Mouse (Mus musculus) gastrocnemius, adult 2 months (tissue): ENCODE measurements around the gene Sat2. TPM values are rescaled to one million over a fixed set of nuclear protein-coding genes. Genes with fewer than 3 reads are reported as not detected.

Experiments used
- DNase-seq: peaks from one replicate; pipeline ENCODE4 v3.0.0; 2022
- H3K27ac ChIP-seq: fragments of 200-600 bp; 2 replicates; pipeline ENCODE4 v1.8.1; 2022; ENCODE audit warnings: mild to moderate bottlenecking
- H3K4me3 ChIP-seq: fragments of 200-600 bp; 2 replicates; pipeline ENCODE4 v1.8.1; 2022; ENCODE audit warnings: mild to moderate bottlenecking, moderate library complexity
- CTCF ChIP-seq: fragments of 200-600 bp; IDR thresholded peaks from 2 replicates; pipeline ENCODE4 v1.8.1; 2022; ENCODE audit warnings: antibody characterized with exemption, mild to moderate bottlenecking, moderate library complexity
- intact Hi-C: fragments of 180-260 bp; cut with DNase I; formaldehyde crosslinking; loops from one replicate; pipeline ENCODE4 v1.15.1; 2025
- total RNA-seq, 2 experiments: library from RNA; stranded (reverse); gene quantifications; 2 replicates each; pipeline ENCODE4 v1.2.3; 2021

The Sat2 gene
- total RNA-seq, 2 experiments from 2014 or later, result 2.6 to 3.2 TPM

DNA sequence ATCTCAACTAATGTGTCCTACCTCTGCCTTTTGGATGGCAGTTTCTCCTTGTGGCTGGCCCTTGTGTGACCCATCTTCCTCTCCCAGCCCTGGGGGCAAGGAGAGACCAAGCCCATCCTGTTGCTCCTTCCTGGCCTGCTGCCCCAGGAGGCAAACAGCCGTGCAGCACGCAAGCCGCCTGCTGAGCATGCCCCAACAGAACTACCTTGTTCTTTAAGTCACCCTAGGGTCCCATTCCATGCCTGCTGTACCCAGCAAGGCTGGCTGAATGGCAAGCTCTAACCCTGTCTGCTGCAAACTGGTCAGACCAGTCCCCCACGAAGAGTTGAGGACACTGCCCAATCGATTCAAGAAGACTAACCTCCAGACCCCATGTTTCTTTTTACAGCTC, 34.2 kb downstream of the Sat2 start:
- Histone ChIP-seq H3K27ac (no peak overlapping the region), H3K4me3 (no peak overlapping the region)
- no peak for TF ChIP-seq CTCF
- DNase-seq, result no peak
- intact Hi-C loops, result loop anchor here (2.0 kb wide), 1 partner anchor 27 kb away; no protein-coding TSS in a partner anchor

DNA sequence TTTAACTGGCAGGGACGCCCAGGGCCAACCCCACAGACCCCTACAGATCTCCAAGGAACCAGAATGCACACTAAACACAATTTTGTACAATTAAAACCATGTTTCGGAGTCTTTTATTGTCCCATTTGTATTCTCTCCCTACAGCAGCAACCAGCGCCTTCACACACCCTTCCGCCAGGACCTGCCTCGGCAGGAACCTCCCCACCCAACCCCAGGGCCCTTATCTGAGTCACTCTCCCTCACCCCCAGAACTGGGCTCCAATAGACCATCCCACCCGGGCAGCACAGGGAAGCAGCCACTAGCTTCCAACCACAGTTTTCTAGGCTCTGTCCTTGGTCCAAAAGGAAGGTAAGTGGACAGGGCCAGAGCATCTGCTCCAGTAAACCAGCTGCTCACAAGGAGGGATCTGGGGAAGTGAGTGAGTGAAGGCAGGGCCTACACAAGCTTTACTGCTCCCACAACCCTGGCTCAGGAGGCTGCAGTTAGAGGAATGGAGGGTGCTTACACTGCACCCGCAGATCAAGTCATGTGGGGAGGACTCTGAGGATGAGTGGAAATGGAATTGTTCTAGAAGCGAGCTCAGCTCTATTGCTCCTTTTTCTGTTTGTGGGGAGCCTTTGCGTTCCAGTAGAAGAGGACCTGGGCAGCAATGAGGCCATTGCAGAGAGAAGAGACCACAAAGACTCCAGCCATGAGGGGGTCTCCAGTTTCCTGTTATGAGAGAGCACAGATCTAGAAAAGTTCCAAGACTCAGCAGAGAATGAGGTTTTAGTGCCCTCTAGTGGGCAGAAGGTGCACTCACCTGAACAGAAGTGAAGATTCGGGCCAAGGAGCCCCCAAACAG, 35.0 kb downstream of the Sat2 start:
- peak overlapping the region; percentile 38; the same call in 1 of the 2 replicates for H3K27ac ChIP-seq
- intact Hi-C loops, result loop anchor here (2.0 kb wide), 1 partner anchor 28 kb away; no protein-coding TSS in a partner anchor
- no peak overlapping the region for H3K4me3 ChIP-seq
- peak; percentile 43 for DNase-seq
- TF ChIP-seq CTCF, result peak; percentile 90

DNA sequence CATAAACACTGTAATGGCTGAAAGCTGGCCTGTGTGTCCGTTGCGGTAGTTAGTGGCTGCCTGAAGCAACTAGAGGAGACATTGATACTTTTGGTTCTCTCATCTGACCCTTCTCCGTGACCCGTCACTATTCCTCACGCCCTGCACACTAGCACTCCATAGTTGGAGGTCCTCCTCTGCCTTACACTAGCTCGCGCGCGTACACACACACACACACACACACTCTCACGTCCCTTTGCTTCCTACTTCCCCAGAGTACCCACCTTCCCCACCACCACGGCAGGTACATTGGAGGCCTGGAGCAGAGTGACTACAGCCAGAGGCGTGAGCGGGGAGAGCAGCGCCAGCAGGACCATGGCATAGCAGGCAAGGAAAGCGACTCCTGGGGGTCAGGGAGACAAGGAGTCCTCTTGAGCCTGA, 35.6 kb downstream of the Sat2 start:
- intact Hi-C loops, result loop anchor here (2.0 kb wide), 1 partner anchor 29 kb away; no protein-coding TSS in a partner anchor
- Histone ChIP-seq H3K4me3 (no peak overlapping the region), H3K27ac (no peak overlapping the region)
- no peak for DNase-seq
- TF ChIP-seq CTCF, result no peak

DNA sequence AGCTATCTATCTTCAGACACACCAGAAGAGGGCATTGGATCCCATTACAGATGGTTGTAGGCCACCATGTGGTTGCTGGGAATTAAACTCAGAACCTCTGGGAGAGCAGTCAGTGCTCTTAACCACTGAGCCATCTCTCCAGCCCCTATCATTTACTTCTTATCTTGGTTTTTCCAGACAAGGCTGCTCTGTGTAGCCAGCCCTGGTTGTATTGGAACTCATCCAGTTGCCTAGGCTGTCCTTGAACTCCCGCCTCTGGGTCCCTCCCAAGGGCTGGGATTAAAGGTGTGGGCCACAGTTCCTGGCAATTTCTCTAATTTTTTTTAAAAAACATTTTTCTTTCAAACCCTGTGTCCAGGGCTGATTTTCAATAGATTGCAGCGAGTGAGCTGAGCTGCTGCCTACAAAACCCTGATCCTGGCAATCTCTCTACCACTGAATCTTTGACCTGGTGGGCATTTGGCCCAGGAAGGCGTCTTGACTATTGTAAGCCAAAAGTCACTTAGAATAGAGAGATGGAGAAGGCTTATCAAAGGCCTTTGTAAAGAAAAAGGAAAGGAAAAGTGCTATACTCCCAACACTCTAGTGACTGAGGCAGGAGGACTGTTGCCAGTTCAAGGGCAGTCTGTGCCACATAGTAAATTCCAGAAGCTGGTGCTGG, 39.5 kb downstream of the Sat2 start:
- peak overlapping the region; percentile 88 for H3K4me3 ChIP-seq
- peak overlapping the region; percentile 97 for H3K27ac ChIP-seq
- intact Hi-C loops, result loop anchor here (10.0 kb wide), 1 partner anchor 333 kb away; the partner anchor contains the start of genes Gabarap and Phf23
- no peak for TF ChIP-seq CTCF
- DNase-seq, result no peak

DNA sequence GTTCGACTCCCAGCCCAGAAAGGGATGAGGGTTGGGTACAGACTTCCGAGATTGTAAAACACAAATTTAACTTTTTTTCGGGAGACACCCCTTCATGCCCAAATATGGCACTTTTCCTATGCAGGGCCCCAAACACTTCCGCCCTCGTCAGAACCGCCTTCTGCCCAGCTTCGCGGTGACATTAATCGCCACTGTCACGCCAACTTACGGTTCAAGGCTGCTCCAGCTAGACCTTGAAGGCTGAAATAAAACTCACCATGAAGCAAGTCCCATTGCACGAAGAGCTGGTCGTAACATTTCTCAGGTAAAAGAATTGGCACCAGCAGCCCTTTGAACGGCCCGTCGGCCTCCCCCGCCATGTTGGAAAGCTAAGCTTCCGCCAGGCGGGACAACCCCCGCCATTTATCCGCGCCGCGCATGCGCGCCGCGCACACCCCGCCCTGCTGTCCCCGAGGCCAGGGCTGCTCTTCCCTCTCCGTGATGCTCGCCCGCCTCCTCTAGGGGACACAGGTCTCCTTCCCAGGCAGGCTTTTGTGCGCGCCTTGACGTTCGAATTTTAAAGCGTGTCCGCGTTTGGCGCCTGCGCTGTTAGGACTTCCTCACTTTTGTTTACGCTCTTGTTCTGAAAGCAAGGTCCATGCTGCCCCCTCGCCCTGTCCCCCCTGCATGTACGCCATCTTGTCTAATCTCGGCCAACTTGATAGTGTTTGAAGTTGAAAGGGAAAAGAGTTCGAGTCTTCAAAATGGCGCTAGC, 40.6 kb downstream of the Sat2 start, which contains the start of gene Mpdu1:
TSS of gene Mpdu1 (minus strand) at position 430 of the 754 bp plus-strand sequence.
- peak within 1 kb of the TSS; percentile 97 for H3K27ac ChIP-seq
- DNase-seq, result peak; percentile 95
- peak within 1 kb of the TSS; percentile 88 for H3K4me3 ChIP-seq
- intact Hi-C loops, result loop anchor here (2.0 to 10.0 kb wide), 2 partner anchors 82 to 332 kb away; partner anchors contain the start of genes Gabarap, Phf23, Trp53 and Wrap53
- TF ChIP-seq CTCF, result peak; percentile 41

DNA sequence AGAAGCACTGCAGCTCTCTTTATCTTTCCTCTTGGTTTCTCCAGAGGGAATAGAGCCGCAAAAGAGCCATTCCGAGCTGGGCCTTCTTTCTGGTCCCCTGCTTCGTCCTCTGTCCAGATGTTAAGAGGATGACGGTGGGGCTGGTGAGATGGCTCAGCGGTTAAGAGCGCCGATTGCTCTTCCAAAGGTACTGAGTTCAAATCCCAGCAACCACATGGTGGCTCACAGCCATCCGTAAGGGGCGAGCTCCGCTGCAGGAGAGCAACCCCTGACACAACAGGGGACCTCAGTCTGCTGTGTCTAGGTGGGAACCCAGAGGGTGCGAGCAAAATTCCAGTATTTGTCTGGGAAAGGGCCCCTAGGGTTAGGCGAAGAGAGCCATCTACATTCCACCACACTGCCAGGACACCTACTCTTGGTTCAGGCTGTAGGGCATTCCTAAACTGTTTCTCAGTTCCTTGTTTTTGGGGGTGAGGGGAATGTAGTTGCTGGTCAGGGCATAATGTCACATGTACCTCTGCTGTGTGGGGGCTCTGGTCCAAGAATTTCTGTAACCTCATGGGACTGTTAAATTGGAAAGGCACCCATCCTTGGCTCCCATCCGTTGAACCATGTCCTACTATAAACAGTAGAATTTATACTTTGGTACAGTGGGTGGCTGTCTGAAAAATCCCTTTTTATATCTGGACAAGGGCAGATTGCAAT, 41.3 kb downstream of the Sat2 start:
- peak; percentile 45 for DNase-seq
- Histone ChIP-seq H3K27ac (peak overlapping the region; percentile 97), H3K4me3 (peak overlapping the region; percentile 88)
- intact Hi-C loops, result loop anchor here (2.0 to 10.0 kb wide), 2 partner anchors 82 to 332 kb away; partner anchors contain the start of genes Gabarap, Phf23, Trp53 and Wrap53
- TF ChIP-seq CTCF, result no peak

DNA sequence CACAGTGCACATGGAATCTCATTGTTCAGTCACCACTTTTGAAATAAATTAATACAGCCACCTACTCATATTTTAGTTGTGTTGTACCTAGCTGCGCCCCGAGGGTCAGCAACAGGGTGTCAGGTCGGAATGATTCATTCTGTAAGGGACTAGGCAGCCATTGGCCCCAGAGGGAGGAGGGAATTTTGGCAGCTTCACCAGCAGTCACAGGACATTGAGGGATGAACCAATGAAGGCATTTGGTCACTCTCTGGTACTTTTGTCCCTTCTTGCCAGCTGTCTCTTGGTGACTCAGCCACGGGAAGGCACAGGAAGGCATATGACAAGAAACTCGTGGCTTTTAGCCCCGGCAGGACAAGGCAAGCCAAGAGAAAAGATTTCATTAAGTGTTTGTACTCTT, 42.0 kb downstream of the Sat2 start:
- no peak overlapping the region; the same call in 1 of the 2 replicates for H3K4me3 ChIP-seq
- H3K27ac ChIP-seq, result peak overlapping the region; percentile 97
- intact Hi-C loops, result loop anchor here (2.0 to 10.0 kb wide), 2 partner anchors 83 to 331 kb away; partner anchors contain the start of genes Gabarap, Phf23, Trp53 and Wrap53
- TF ChIP-seq CTCF, result no peak
- DNase-seq, result peak; percentile 34

DNA sequence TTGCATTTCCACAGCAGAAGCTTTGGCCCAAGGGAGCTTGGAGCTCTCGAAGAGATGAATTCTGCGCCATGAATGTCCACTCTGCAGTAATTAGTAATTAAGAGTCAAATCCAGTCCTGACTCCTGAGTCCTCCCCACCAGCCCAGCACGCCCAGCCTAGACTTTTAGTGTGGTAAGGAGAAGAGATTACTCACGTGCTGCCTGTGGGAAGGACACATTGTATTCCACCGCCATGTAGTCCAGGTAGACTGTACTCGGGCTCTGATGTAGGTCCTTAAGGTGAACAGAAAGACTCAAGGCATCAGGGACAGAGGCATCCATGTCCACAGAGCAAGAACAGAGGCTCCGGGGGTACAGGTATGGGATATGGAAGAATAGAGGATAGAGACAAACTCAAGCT, 43.0 kb downstream of the Sat2 start:
- TF ChIP-seq CTCF, result no peak
- H3K27ac ChIP-seq, result peak overlapping the region; percentile 97
- no peak for DNase-seq
- H3K4me3 ChIP-seq, result 0 out of 2 replicates have a peak overlapping the region, but pooled peaks have one; percentile 41
- intact Hi-C loops, result loop anchor here (10.0 kb wide), 1 partner anchor 330 kb away; the partner anchor contains the start of genes Gabarap and Phf23

DNA sequence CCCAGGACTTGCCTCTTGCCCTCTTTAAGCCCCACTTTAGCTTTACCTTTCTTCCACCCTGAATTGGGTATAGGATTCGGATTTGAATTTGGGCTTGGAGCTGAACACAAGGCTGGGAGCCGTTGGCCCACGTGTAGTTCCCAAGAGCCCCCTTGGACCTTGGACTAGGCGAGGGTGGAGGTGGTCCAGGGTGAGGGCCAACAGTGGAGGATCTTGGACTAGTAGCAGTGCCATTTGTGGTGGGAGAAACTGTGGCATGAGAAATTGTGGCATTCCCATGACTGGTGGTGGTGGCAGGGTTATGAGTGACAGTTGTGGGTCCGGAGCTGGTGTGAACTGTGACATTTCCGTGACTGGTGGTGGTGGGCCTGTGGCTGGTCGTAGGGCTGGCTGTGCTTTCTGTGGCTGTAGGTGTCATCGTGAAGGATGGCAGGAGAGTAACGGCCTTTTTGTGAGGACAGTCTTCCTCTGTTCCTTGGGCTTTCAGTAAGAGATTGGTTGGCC, 43.7 kb downstream of the Sat2 start:
- peak overlapping the region; percentile 16; the same call in 1 of the 2 replicates for H3K27ac ChIP-seq
- intact Hi-C loops, result loop anchor here (10.0 kb wide), 1 partner anchor 329 kb away; the partner anchor contains the start of genes Gabarap and Phf23
- DNase-seq, result no peak

DNA sequence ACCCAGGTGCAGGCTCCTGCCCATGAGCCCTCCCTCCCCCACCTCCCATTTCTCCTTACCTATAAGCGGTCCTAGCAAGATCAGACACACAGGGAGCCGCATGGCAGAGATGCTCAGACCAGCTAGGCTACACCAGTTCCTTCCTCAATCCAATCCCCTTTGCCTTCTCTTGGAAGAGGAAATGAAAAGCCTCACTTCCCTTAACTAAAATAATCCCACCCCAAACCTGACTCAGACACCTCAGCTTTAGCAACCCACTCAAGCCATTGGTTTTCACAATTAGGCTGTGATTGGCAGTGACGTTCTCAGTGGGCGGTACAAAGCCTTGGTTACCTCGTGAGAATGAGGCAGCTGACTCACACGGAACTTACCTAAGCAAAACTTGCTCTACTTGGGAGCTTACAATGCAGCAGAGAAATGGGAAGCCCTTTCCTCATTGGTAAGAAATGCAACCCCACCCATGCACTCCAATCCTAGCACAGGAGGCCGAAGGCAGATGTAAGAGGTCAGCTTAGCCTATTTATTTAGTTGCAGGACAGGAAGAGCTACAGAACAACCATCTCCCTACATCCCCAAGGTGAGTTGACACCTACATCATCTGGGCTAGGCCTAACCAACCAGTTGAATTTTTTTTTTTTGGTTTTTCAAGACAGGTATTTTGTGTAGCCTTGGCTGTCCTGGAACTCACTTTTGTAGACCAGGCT, 44.3 kb downstream of the Sat2 start, which contains the start of gene Cd68:
TSS of gene Cd68 (minus strand) at position 193 of the 704 bp plus-strand sequence.
- peak; percentile 61 for DNase-seq
- intact Hi-C loops, result loop anchor here (10.0 kb wide), 1 partner anchor 329 kb away; the partner anchor contains the start of genes Gabarap and Phf23
- Histone ChIP-seq H3K27ac (peak within 1 kb of the TSS; percentile 16; the same call in 1 of the 2 replicates), H3K4me3 (peak within 1 kb of the TSS; percentile 41)
- TF ChIP-seq CTCF, result no peak

More for the DNA sequence above, 43.7 kb downstream of the Sat2 start:
- H3K4me3 ChIP-seq, result peak overlapping the region; percentile 41
- no peak for TF ChIP-seq CTCF
